23 mouse cellular contexts compared by ENCODE assay signal in genomic region chr9:89311649-89312048, GRCm38 (mm10).
"Had no signal": no experiment of that assay in that cellular context is flagged by ENCODE, and none has a peak within 500 bp of the region (broad histone marks: within the 10 kb centered on the region; RNA-seq: fewer than 3 reads in every experiment).

No protein-coding gene starts in this region.

- H3K4me3 ChIP-seq: gastrocnemius, adult 2 months; heart, embryonic 10.5 days; heart, embryonic 12.5 days; intestine, embryonic 15.5 days; layer of hippocampus, adult 2 months; left cerebral cortex, adult 2 months; limb, embryonic 10.5 days; limb, embryonic 12.5 days; liver, embryonic 13.5 days had no signal

- H3K4me1 ChIP-seq: heart, embryonic 10.5 days; heart, embryonic 12.5 days; intestine, embryonic 15.5 days; limb, embryonic 10.5 days; liver, embryonic 13.5 days had no signal

- DNase-seq: gastrocnemius, adult 2 months; gastrocnemius, postnatal 10 days; gastrocnemius, postnatal 25 days; heart, adult 18-20 months; heart, postnatal 10 days; heart, postnatal 4 days; kidney, adult 18-20 months; kidney, adult 8-10 months; kidney, postnatal 10 days; kidney, postnatal 25 days; kidney, postnatal 4 days; liver; liver, embryonic 13.5 days had no signal

- H3K27ac ChIP-seq: gastrocnemius, adult 2 months; heart, embryonic 10.5 days; intestine, embryonic 15.5 days; layer of hippocampus, adult 2 months; left cerebral cortex, adult 2 months; limb, embryonic 10.5 days; limb, embryonic 12.5 days; liver, embryonic 13.5 days had no signal

- H3K36me3 ChIP-seq: heart, embryonic 10.5 days; heart, embryonic 12.5 days; intestine, embryonic 15.5 days; limb, embryonic 10.5 days; limb, embryonic 12.5 days; liver, embryonic 13.5 days had no signal

- ATAC-seq: inflammation-experienced regulatory T-cells, adult 6 months; intestine, embryonic 15.5 days; intestine, postnatal 0 days had no signal

- H3K9me3 ChIP-seq: heart, embryonic 10.5 days; heart, embryonic 12.5 days; intestine, embryonic 15.5 days; limb, embryonic 10.5 days; limb, embryonic 12.5 days; liver, embryonic 13.5 days had no signal

- H3K27me3 ChIP-seq: heart, embryonic 12.5 days; intestine, embryonic 15.5 days; limb, embryonic 12.5 days; liver, embryonic 13.5 days had no signal

- H3K9ac ChIP-seq: heart, embryonic 12.5 days; intestine, embryonic 15.5 days; limb, embryonic 12.5 days; liver, embryonic 13.5 days had no signal

- H3K4me2 ChIP-seq: heart, embryonic 12.5 days; intestine, embryonic 15.5 days; limb, embryonic 12.5 days; liver, embryonic 11.5 days; liver, embryonic 13.5 days had no signal
